Mouse (Mus musculus): ENCODE measurements around the gene Ppp1r14b. TPM values are rescaled to one million over a fixed set of nuclear protein-coding genes. Genes with fewer than 3 reads are reported as not detected.

The Ppp1r14b gene
- 100 to 1,000 TPM; 164 to 215 TPM for polyA plus RNA-seq (2017; shearing (Covaris generic))

DNA sequence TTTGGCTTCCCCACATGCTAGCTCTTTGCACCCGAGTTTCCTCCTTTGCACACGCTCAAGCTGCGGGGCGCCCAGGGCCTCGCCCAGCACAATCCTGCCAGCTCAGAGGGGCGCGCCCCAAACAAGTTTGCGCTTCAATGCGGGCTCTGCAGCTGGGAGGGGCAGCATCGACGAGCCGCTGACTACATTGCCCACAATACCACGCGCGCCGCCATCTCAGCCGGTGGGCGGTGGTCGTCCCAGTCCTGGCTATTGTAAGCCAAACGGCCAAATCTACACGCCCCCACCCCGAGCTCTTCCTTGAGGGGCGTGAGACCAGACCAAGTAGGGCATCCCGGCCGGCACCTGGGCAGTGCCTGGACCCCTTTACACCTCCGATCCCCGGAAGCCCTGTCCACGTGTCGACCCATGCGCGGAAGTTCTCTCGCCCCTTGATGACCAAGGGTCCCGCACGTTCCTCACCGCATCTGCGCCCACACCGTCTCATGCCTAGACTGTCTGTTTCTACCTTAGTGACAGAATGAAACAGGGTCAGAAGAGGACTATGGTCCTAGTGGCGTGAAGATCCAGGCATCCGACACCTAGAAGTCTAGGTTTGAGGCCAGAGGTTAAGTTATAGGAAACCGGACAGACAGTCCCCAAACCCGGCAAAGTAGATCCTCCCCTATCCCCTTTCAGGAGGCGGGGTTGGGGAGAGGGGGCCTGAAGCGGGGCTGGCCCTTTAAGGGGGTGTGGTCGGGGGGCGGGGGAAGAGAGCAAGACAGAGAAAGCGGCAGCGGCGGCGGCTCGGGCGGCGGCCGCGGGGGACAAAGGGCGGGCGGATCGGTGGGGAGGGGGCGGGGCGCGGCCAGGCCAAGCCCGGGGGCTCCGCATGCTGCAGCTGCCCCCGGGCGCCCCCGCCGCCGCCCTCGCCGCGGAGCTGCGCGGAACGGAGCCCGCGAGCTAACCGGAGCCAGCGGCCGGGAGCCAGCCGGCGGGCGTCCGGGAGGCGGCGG is at the start of gene Ppp1r14b:
TSS of gene Ppp1r14b (plus strand) at position 758 of the 995 bp plus-strand sequence.

DNA sequence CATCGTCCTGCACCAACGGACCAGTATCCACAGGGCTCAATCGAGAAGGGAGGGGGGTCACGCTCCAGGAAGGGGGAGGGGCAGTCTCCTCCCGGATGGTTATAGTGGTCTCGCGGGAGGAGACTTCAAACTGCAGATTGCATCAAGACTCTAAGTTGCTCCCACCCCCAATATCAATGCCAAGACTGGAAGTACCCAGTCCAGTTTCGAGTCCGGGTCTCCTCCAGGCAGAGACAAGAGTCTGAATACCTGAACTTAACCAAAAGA is 49.5 kb upstream of the Ppp1r14b start, which contains the start of gene Catsperz:
TSS of gene Catsperz (minus strand) at position 74 of the 267 bp plus-strand sequence.

DNA sequence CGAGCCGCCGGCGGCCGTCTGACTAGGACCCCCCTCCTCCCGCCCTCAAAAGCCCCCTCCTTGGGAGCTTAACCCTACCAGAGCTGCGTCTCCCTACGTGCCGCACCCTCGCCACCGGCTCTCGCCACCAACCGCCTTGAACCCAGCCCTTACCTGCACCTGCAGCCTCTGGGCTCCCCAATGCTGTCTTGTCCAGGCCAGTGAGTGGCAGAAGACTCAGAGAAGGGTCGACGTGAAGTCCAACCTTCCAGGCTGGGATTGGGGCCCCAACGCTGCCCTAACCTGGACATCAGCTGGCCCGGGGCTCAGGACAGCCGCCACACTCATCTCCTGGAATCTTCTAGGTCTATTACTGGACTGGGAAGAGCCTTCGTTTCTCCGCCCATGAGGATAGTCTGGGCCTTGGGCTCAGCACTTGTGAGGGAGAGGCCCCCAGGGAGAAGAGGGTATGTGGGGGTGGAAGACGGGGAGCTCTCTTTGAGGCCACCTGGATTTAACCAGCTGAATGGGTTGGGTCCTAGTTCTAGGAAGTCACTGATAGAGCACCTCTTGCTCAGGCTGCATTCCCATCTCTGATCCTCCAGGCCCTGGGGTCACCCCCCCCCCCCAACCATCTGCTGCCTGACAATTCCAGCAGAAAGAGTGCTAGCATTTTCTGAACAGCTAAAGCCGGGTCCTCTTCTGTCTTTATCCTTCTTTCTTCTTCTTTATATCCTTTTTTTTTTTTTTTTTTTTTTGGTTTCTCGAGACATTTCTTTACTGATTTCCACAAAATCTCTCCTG is 40.4 kb upstream of the Ppp1r14b start, which contains the start of gene Kcnk4:
TSS of gene Kcnk4 (minus strand) at position 321 of the 783 bp plus-strand sequence.

DNA sequence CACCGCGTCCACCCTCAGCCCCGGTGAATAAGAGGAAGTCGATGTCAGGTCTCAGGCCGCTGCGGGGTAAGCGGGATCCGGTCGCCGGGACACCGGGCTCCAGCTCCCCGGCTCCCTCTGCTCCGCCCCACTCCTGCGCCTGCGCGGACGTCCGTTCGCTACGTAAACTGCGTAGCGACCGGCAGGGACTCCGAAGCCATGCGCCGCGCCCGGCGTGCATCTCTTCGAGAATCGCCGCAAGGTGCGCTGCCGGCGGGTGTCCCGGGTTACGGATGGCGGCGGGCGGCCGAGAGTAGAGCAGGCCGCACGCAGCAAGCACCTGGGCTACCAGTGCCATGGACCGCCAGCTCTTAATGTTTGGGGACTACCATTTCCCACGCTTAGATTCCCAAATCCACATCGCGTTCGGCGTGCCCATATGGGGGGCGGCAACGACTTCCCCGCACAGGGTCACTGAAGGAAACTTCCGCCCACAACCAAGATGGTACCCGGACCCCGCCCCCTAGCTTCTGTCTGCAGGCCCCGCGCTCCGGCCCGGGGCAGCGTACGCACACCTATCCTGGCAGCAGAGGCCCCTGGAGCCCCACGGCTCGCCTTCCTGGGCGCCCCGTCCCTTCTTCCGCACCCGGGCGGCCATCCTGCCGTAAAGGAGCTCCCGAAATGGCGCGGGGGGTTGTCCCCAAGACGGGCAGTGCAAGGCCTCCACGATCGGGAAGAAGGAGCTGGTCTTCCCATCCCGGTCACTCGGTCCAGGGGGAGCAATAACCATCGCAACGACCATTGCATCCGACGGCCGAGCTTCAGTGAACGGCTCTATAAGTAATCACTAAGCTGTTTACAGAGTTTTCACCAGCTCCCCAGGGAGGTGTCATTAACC is 33.2 kb upstream of the Ppp1r14b start, which contains the start of gene Bad:
TSS of gene Bad (plus strand) at position 490 of the 877 bp plus-strand sequence.

DNA sequence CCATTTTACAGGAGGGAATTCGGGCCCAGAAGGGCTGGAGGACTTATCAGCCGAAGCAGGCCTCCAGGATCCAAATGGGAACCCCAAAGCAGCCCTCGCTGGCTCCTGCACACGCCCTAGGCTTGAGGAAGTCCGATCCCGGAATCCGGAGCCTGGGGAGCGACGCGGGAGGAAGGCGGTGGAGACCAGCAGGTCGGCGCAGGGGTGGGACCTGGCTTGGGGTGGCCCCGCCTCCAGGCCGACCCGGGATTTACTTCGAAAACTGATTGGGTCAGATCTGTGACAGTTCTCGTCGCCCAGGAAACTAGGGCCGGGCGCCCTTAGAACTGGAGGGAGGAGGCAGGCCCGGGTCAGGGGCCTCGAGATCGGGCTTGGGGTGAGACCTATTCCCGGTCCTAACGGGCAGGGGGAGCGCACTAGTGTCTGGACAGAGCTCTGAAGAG is 32.5 kb upstream of the Ppp1r14b start, which contains the start of gene Gpr137:
TSS of gene Gpr137 (minus strand) at position 232 of the 443 bp plus-strand sequence.

DNA sequence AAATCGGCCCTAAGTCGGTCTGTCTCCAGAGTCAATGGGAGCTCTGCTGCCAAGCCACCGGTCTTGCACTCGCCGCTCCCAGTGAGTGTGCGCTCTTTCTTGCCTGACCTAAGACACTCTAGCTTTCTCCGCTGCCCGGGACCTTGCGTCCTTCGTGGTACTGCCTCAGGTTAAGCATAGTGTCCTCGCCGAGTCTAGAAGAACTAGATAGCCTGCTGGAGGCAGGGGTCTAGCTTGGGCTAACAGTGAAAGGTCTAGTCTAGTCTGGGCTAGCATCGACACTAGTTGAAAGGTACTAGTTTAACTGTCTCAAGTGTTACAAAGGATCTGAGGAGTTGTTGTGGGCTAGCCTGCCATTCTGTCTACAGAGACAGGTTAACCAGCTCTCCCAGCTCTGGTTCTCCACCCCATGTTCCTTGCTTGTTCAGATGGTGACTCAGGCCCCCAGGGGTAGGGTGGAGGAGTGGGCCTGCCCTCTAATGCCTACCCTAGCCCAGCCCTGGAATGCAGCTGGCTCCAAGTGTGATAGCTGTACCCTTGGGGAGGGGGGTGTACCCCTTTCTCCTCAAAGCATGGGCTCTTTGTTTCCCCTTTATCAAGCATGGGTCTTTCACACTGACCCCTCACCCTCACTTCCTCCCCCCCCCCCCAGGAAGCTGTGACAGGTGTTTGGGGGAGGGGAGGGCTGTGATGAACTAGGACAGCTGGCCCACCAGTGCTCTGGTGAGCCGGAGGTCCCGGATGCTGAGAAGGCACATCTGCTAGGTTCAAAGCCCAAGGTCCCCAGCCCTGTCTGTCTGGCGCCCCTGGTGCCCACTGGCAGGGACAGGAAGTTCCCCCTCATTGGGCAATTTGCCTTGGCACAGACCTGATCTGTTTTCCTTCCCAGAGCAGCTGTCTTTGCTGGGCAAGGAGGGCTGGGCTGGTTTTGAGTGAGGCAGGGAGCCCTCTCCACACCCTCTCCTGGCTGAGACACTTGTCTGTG is 1.1 kb downstream of the Ppp1r14b start, which contains the start of gene Plcb3:
TSS of gene Plcb3 (minus strand) at position 934 of the 985 bp plus-strand sequence.

DNA sequence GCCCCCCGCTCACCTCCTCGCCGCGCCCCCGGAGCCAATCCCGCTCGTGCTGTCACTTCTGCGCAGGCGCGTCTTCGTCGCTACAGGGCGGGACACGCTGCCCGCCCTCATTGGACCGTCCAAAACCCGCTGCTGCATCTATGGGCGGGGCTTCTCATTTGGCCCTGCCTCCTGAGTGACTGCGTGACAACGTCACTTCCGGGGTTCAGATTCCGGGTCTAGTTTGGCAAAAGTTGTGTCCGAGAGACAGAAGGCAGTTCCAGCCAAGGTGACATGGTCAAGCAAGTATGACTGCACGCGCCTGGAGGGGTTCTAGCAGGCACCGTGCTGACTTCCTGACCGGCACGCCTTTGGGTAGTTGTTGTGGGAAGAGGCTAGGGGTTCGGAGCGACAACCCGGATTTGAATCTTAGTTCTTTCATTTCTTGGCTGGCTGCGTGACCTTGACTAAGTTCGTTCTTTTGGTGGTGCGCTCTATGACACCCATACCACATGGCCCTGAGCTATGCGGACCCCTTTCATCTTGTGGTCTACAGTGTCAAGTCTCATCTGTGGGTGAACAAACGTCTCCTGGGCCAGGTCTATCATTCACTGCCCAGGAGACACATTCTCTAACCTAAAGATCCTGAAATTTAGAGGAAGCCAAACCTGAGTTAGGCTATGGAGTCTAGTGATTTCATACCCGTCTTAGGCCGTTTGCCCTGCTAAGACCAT is 5.8 kb downstream of the Ppp1r14b start, which contains the start of gene Fkbp2:
TSS of gene Fkbp2 (minus strand) at position 121 of the 713 bp plus-strand sequence.

DNA sequence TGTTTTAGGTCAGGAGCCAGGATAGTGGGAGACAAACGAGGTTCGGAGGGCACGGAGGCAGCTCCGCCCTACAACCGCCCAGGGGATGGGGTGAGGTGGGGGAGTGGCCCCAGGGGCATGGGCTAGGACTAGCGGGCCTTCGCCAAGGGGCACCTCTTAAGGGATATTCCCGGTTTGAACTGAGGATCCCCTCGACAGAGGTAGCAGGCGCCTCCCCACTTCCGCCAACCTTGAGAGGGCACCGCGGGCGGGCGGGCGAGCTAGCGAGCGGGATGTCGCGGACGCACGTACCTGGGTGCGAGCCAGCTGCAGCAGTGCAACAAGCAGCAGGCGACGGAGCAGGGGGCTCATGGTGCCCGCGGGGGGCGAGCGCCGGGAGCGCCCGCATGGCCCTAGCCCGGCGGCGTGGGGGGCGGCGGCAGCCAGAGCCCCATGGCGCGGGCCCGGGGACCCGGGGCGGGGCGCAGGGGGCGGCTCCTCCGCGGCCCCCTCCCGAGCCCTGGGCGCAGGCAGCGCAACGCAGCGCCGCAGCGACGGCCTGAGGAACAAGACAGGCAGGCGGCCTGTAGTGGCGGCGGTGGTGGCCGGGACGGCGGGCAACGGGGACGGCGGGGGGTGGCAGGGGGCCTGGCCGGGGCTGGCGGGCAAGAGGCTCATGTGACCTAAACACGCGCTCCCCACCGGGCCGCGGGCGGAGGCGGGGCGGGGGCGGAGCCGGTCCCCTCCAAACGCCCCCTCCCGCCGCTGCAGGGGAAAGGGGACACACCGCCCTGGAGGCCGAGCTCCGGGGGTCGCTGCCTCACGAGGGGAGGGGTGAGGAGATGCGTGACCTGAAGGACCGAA is 12.5 kb downstream of the Ppp1r14b start, which contains the start of gene Vegfb:
TSS of gene Vegfb (minus strand) at position 591 of the 843 bp plus-strand sequence.

DNA sequence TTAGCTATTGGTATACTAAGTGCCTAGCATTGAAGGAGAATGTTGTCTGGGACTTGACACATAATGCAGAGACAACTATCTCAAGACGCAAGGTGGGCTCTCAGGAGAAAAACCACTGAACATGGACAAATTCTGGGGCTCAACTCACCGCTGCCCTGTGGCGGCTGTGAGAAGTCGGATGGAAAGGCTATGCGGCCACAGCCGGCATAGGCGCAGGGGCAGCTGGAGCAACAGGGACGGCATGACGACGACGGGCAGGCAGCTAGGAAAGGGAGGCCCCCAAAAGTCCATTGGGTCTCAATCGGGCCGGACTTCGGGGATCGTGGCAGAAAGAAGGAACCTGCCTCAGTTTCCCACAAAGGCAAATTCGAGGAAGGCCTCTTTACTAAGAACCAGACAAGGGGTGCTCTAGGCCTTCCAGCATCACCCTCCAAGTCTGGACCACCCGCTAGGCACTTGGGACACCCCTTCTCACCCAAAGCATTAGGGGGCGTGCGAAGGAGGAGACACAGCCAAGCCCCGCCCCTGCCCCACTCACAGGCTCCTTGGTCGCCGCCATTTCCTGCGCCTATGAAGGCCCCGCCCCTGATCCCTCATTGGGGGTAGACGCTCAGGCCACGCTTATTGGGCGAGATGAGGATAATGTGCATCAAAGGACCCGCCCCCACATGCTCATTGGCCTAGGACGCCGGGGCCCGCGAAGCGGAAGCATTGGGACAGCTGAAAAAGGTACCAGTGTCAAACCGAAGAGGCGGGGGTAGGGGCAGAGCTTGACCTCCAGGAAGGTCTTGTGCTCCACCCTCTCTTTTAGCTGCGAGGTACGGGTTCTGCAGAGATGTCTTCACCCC is 17.5 kb downstream of the Ppp1r14b start, which contains the start of gene Dnajc4:
TSS of gene Dnajc4 (minus strand) at position 562 of the 848 bp plus-strand sequence.

DNA sequence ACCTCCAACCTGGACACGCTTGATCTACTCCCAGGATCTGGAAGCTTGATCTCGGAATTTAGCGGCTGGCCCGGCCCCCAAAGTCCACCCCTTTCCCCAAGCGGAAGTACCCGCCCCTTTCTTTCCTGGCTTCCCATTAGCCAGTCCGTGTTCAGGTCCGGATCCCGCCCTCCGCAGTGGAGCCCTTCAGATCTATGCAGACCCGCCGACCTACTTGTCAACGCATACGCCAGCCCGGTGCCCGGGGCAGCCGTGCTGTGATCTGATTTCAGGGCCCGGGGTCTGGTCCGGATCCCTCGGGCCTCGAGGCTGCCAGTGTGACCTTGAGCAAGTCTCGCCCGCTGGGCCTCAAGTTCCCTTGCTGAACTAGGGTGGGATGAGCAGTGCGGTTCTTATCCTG is 21.2 kb downstream of the Ppp1r14b start, which contains the start of the genes Nudt22 and Trpt1:
TSS of gene Nudt22 (minus strand) at position 112 of the 400 bp plus-strand sequence.
TSS of gene Trpt1 (plus strand) at position 126 of the 400 bp plus-strand sequence.

DNA sequence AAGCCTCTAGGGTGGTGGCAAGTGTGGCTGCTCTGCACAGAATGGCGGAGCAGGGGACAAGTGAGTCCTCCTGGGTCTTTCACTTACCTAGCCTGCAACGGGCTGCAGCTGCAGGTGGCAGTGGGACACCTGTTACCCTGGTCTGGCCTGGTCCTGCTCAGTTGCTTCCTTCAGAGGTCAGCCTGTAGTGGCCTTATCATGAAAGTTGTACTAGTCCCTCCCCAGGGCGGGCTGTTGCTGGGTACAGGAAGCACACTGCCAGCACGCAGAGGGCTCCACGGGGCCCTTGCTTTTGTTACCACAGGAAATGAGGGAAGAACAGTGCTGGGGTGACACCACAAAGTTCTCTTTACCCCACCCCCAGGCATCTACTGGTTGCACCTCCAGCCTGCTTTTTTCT is 44.4 kb downstream of the Ppp1r14b start, which contains the start of gene Fermt3:
TSS of gene Fermt3 (minus strand) at position 279 of the 400 bp plus-strand sequence.

Other genes starting within 250 kb of the Ppp1r14b start
- 10 to 100 TPM; 50.1 to 58.1 TPM for gene Rps6ka4, start 134.3 kb upstream of the Ppp1r14b start, polyA plus RNA-seq (2017; shearing (Covaris generic))
- 10 to 100 TPM; 41.3 to 59.0 TPM for gene Ccdc88b, start 116.8 kb upstream of the Ppp1r14b start, polyA plus RNA-seq (2017; shearing (Covaris generic))
- gene Trmt112, start 65.3 kb upstream of the Ppp1r14b start, polyA plus RNA-seq (2017; shearing (Covaris generic)) = 100 to 1,000 TPM; 141 to 157 TPM
- 100 to 1,000 TPM; 238 to 261 TPM for gene Prdx5, start 64.9 kb upstream of the Ppp1r14b start, polyA plus RNA-seq (2017; shearing (Covaris generic))
- gene Esrra, start 53.2 kb upstream of the Ppp1r14b start, polyA plus RNA-seq (2017; shearing (Covaris generic)) = 10 to 100 TPM; 25.6 to 26.6 TPM
- not detected for gene Catsperz, start 49.6 kb upstream of the Ppp1r14b start, polyA plus RNA-seq (2017; shearing (Covaris generic))
- not detected for gene Kcnk4, start 40.5 kb upstream of the Ppp1r14b start, polyA plus RNA-seq (2017; shearing (Covaris generic))
- gene Bad, start 33.1 kb upstream of the Ppp1r14b start, polyA plus RNA-seq (2017; shearing (Covaris generic)) = 10 to 100 TPM; 32.4 to 39.4 TPM
- gene Gpr137, start 32.5 kb upstream of the Ppp1r14b start, polyA plus RNA-seq (2017; shearing (Covaris generic)) = 10 to 100 TPM; 14.2 to 14.5 TPM
- gene Plcb3, start 1.5 kb downstream of the Ppp1r14b start, polyA plus RNA-seq (2017; shearing (Covaris generic)) = 10 to 100 TPM; 38.5 to 43.6 TPM
- gene Fkbp2, start 5.5 kb downstream of the Ppp1r14b start, polyA plus RNA-seq (2017; shearing (Covaris generic)) = 10 to 100 TPM; 40.3 to 59.9 TPM
- 10 to 100 TPM; 12.9 to 18.5 TPM for gene Vegfb, start 12.7 kb downstream of the Ppp1r14b start, polyA plus RNA-seq (2017; shearing (Covaris generic))
- 10 to 100 TPM; 52.2 to 52.7 TPM for gene Dnajc4, start 17.6 kb downstream of the Ppp1r14b start, polyA plus RNA-seq (2017; shearing (Covaris generic))
- 10 to 100 TPM; 24.4 to 38.2 TPM for gene Nudt22, start 21.1 kb downstream of the Ppp1r14b start, polyA plus RNA-seq (2017; shearing (Covaris generic))
- 1 to 10 TPM; 5.4 to 7.0 TPM for gene Trpt1, start 21.2 kb downstream of the Ppp1r14b start, polyA plus RNA-seq (2017; shearing (Covaris generic))
- 100 to 1,000 TPM; 341 to 346 TPM for gene Fermt3, start 44.5 kb downstream of the Ppp1r14b start, polyA plus RNA-seq (2017; shearing (Covaris generic))
- 100 to 1,000 TPM; 173 to 257 TPM for gene Stip1, start 65.0 kb downstream of the Ppp1r14b start, polyA plus RNA-seq (2017; shearing (Covaris generic))
- 10 to 100 TPM; 15.3 to 31.2 TPM for gene Macrod1, start 81.8 kb downstream of the Ppp1r14b start, polyA plus RNA-seq (2017; shearing (Covaris generic))
- under 1 TPM; 0.13 to 0.88 TPM for gene Flrt1, start 130.8 kb downstream of the Ppp1r14b start, polyA plus RNA-seq (2017; shearing (Covaris generic))
- gene Otub1, start 231.3 kb downstream of the Ppp1r14b start, polyA plus RNA-seq (2017; shearing (Covaris generic)) = 10 to 100 TPM; 53.9 to 54.8 TPM
- 100 to 1,000 TPM; 406 to 412 TPM for gene Cox8a, start 242.6 kb downstream of the Ppp1r14b start, polyA plus RNA-seq (2017; shearing (Covaris generic))

Data from inflammation-experienced regulatory T-cells (primary cell).